Comparison of ENCODE assay signal across 13 mouse cellular contexts in genomic region chr11:96300354-96301063, GRCm38 (mm10). TPM values are rescaled to one million over a fixed set of nuclear protein-coding genes. Genes with fewer than 3 reads are reported as not detected.
DNase-seq lines count a peak whose midpoint lies in the region; ATAC-seq and TF ChIP-seq lines count a peak whose summit lies in the region.
"Had no signal": no experiment of that assay in that cellular context is flagged by ENCODE, and none has a peak within 500 bp of the region (broad histone marks: within the 10 kb centered on the region; RNA-seq: fewer than 3 reads in every experiment).

No protein-coding gene starts in this region.

- H3K79me2 ChIP-seq in heart, adult 2 months (replicated peaks; ENCODE audit: control insufficient read depth, insufficient read depth, low read length): no peaks in the 10 kb centered on the region

- peaks cover 35% of the 10 kb centered on the region for H3K4me1 ChIP-seq in heart, embryonic 10.5 days
- H3K4me1 ChIP-seq in heart, adult 2 months (ENCODE audit: control insufficient read depth, insufficient read depth, low read length): no peaks in the 10 kb centered on the region
- no peaks in the 10 kb centered on the region for H3K4me1 ChIP-seq in ES-Bruce4 (ENCODE audit: control insufficient read depth, insufficient read depth, low read length)
- no peaks in the 10 kb centered on the region for H3K4me1 ChIP-seq in hindbrain, embryonic 16.5 days (ENCODE audit: control insufficient read depth, insufficient read depth, low read depth, low read length)
- peaks cover 27% of the 10 kb centered on the region for H3K4me1 ChIP-seq in limb, embryonic 15.5 days
- H3K4me1 ChIP-seq in forebrain, embryonic 15.5 days: 0 out of 2 replicates have a peak, but pooled peaks cover 6% of the 10 kb centered on the region

- peak overlapping the region; percentile 62 for H3K4me2 ChIP-seq in hindbrain, embryonic 16.5 days (ENCODE audit: low read length)
- H3K4me2 ChIP-seq in limb, embryonic 15.5 days: no peak overlapping the region
- H3K4me2 ChIP-seq in forebrain, embryonic 15.5 days (replicated peaks): no peak overlapping the region

- H3K9me3 ChIP-seq in heart, embryonic 10.5 days: no peaks in the 10 kb centered on the region
- H3K9me3 ChIP-seq in ES-Bruce4 (replicated peaks; ENCODE audit: control insufficient read depth, insufficient read depth, low read length, poor library complexity, severe bottlenecking): no peaks in the 10 kb centered on the region
- H3K9me3 ChIP-seq in hindbrain, embryonic 16.5 days (ENCODE audit: control insufficient read depth, low read length): no peaks in the 10 kb centered on the region
- no peaks in the 10 kb centered on the region for H3K9me3 ChIP-seq in limb, embryonic 15.5 days
- no peaks in the 10 kb centered on the region for H3K9me3 ChIP-seq in forebrain, embryonic 15.5 days

- no peak for TF ChIP-seq POLR2A in heart, adult 2 months (IDR thresholded peaks at IDR 0.05; ENCODE audit: insufficient read depth, low read depth, low read length)
- no peak for TF ChIP-seq POLR2A in ES-Bruce4 (IDR thresholded peaks at IDR 0.05; ENCODE audit: insufficient read depth, low read length)

- WGBS in heart, embryonic 10.5 days: under 1% methylated on average over 35 of the region's 35 CpGs
- 3% methylated on average over 35 of the region's 35 CpGs for WGBS in heart, adult 2 months
- 3% methylated on average over 33 of the region's 35 CpGs for WGBS in hindbrain, embryonic 16.5 days
- WGBS in limb, embryonic 15.5 days: 7% methylated on average over 34 of the region's 35 CpGs
- under 1% methylated on average over 35 of the region's 35 CpGs for WGBS in forebrain, embryonic 15.5 days

- no peaks in the 10 kb centered on the region for H3K36me3 ChIP-seq in heart, embryonic 10.5 days
- H3K36me3 ChIP-seq in heart, adult 2 months (ENCODE audit: control insufficient read depth, insufficient read depth, low read length): no peaks in the 10 kb centered on the region
- H3K36me3 ChIP-seq in ES-Bruce4 (ENCODE audit: control insufficient read depth, insufficient read depth, low read length, poor library complexity, severe bottlenecking): no peaks in the 10 kb centered on the region
- no peaks in the 10 kb centered on the region for H3K36me3 ChIP-seq in hindbrain, embryonic 16.5 days (ENCODE audit: control insufficient read depth, insufficient read depth, low read length)
- no peaks in the 10 kb centered on the region for H3K36me3 ChIP-seq in limb, embryonic 15.5 days
- H3K36me3 ChIP-seq in forebrain, embryonic 15.5 days: no peaks in the 10 kb centered on the region

- H3K9ac ChIP-seq in heart, adult 2 months (ENCODE audit: low read depth, low read length): no peak overlapping the region
- H3K9ac ChIP-seq in ES-Bruce4 (ENCODE audit: low read depth, poor library complexity, severe bottlenecking): peak overlapping the region; percentile 11; the same call in 1 of the 2 replicates
- H3K9ac ChIP-seq in hindbrain, embryonic 16.5 days (ENCODE audit: low read depth, low read length): peak overlapping the region; percentile 2; the same call in 1 of the 2 replicates
- no peak overlapping the region for H3K9ac ChIP-seq in limb, embryonic 15.5 days
- no peak overlapping the region for H3K9ac ChIP-seq in forebrain, embryonic 15.5 days (replicated peaks)
- H3K9ac ChIP-seq: liver, embryonic 14.5 days had no signal

- peak overlapping the region; percentile 40 for H3K4me3 ChIP-seq in heart, embryonic 10.5 days
- H3K4me3 ChIP-seq in heart, adult 2 months: no peak overlapping the region
- peak overlapping the region; percentile 53 for H3K4me3 ChIP-seq in ES-Bruce4 (ENCODE audit: low read depth, low read length)
- H3K4me3 ChIP-seq in hindbrain, embryonic 16.5 days (ENCODE audit: low read length): peak overlapping the region; percentile 44
- H3K4me3 ChIP-seq in limb, embryonic 15.5 days: 0 out of 2 replicates have a peak overlapping the region, but pooled peaks have one; percentile 5
- no peak overlapping the region for H3K4me3 ChIP-seq in forebrain, embryonic 15.5 days

- H3K27ac ChIP-seq in heart, embryonic 10.5 days: no peak overlapping the region
- H3K27ac ChIP-seq in heart, adult 2 months: no peak overlapping the region
- H3K27ac ChIP-seq in ES-Bruce4 (ENCODE audit: insufficient read depth, low read length): no peak overlapping the region
- peak overlapping the region; percentile 53 for H3K27ac ChIP-seq in hindbrain, embryonic 16.5 days (ENCODE audit: low read depth, low read length)
- H3K27ac ChIP-seq in limb, embryonic 15.5 days: no peak overlapping the region
- no peak overlapping the region for H3K27ac ChIP-seq in forebrain, embryonic 15.5 days (replicated peaks)
- H3K27ac ChIP-seq: liver, embryonic 14.5 days had no signal

- no peak for ATAC-seq in hindbrain, embryonic 16.5 days
- ATAC-seq in limb, embryonic 15.5 days (ENCODE audit: insufficient number of reproducible peaks, low FRiP score, low TSS enrichment, low read depth): no peak
- ATAC-seq in forebrain, embryonic 15.5 days (replicated peaks): no peak

- DNase-seq in heart, embryonic 10.5 days (ENCODE audit: low spot score): no peak
- DNase-seq in heart, adult 2 months: no peak
- no peak for DNase-seq in B cell, adult 2 months
- DNase-seq in thymus, postnatal 36 days: no peak

- TF ChIP-seq CTCF in heart, adult 2 months (IDR thresholded peaks at IDR 0.05): no peak
- TF ChIP-seq CTCF in ES-Bruce4 (IDR thresholded peaks at IDR 0.05; ENCODE audit: low read depth, low read length): no peak

- no peak for TF ChIP-seq EP300 in heart, adult 2 months (IDR thresholded peaks at IDR 0.05; ENCODE audit: insufficient read depth, low read depth, low read length)
- TF ChIP-seq EP300 in ES-Bruce4 (IDR thresholded peaks at IDR 0.05; ENCODE audit: insufficient read depth, low read depth, low read length): no peak

- peaks cover 100% of the 10 kb centered on the region for H3K27me3 ChIP-seq in heart, embryonic 10.5 days (ENCODE audit: insufficient read depth, poor library complexity, severe bottlenecking)
- H3K27me3 ChIP-seq in heart, adult 2 months (ENCODE audit: control insufficient read depth, insufficient read depth, low read length): peaks cover 54% of the 10 kb centered on the region
- H3K27me3 ChIP-seq in ES-Bruce4 (ENCODE audit: control insufficient read depth, insufficient read depth, low read length, poor library complexity, severe bottlenecking): peaks cover 79% of the 10 kb centered on the region
- H3K27me3 ChIP-seq in hindbrain, embryonic 16.5 days (replicated peaks; ENCODE audit: control insufficient read depth, insufficient read depth, low read length): peaks cover 42% of the 10 kb centered on the region
- H3K27me3 ChIP-seq in limb, embryonic 15.5 days: peaks cover 100% of the 10 kb centered on the region
- H3K27me3 ChIP-seq in forebrain, embryonic 15.5 days: peaks cover 97% of the 10 kb centered on the region

- intact Hi-C loops in heart, adult 2 months (cut with DNase I): loop anchor here (5.0 kb wide), 2 partner anchors 237 to 252 kb away; no protein-coding TSS in a partner anchor

RNA-seq across cellular contexts. Expression of gene Hoxb5, which starts 2.6 kb away (rescaled TPM):
- polyA plus RNA-seq in heart, embryonic 10.5 days (2016; fragmentation: Nextera tagmentation; extraction: Ambion mirVana): 1.0 and 5.2 TPM in 2 replicates
- under 1 TPM in 1 of 2 experiments, not detected in 1; 0.18 TPM for total RNA-seq in heart, adult 2 months (2021)
- 0.20 and 0.23 TPM in 2 replicates for polyA plus RNA-seq in heart, adult 2 months (2012; rRNA removed)
- polyA plus RNA-seq in ES-Bruce4 (2011; ENCODE audit: insufficient read depth, insufficient read length, low read depth, missing spikeins): not detected in 2 replicates
- 120 and 133 TPM in 2 replicates for polyA plus RNA-seq in hindbrain, embryonic 16.5 days (2015; fragmentation: Nextera tagmentation; extraction: Ambion mirVana)
- 0.60 and 0.73 TPM in 2 replicates for polyA plus RNA-seq in limb, embryonic 15.5 days (2015; fragmentation: Nextera tagmentation; extraction: Ambion mirVana)
- not detected in 2 replicates for polyA plus RNA-seq in forebrain, embryonic 15.5 days (2015; fragmentation: Nextera tagmentation; extraction: Ambion mirVana)
- total RNA-seq: neutrophil, adult 5-6 weeks had no signal
- polyA plus RNA-seq: cortical plate, adult 2 months; frontal cortex, adult 2 months had no signal

RNA-seq across cellular contexts. Expression of gene Hoxb6, which starts 8.2 kb away (rescaled TPM):
- 0.42 and 2.2 TPM in 2 replicates for polyA plus RNA-seq in heart, embryonic 10.5 days (2016; fragmentation: Nextera tagmentation; extraction: Ambion mirVana)
- not detected for total RNA-seq in heart, adult 2 months (2021)
- polyA plus RNA-seq in heart, adult 2 months (2012; rRNA removed): not detected in 2 replicates
- not detected in 2 replicates for polyA plus RNA-seq in ES-Bruce4 (2011; ENCODE audit: insufficient read depth, insufficient read length, low read depth, missing spikeins)
- polyA plus RNA-seq in hindbrain, embryonic 16.5 days (2015; fragmentation: Nextera tagmentation; extraction: Ambion mirVana): 49.9 and 53.3 TPM in 2 replicates
- 0.31 and 0.55 TPM in 2 replicates for polyA plus RNA-seq in limb, embryonic 15.5 days (2015; fragmentation: Nextera tagmentation; extraction: Ambion mirVana)
- not detected in 2 replicates for polyA plus RNA-seq in forebrain, embryonic 15.5 days (2015; fragmentation: Nextera tagmentation; extraction: Ambion mirVana)
- total RNA-seq: neutrophil, adult 5-6 weeks had no signal
- polyA plus RNA-seq: cortical plate, adult 2 months; frontal cortex, adult 2 months had no signal

RNA-seq across cellular contexts. Expression of gene Hoxb7, which starts 14.1 kb away (rescaled TPM):
- 0.11 and 1.3 TPM in 2 replicates for polyA plus RNA-seq in heart, embryonic 10.5 days (2016; fragmentation: Nextera tagmentation; extraction: Ambion mirVana)
- total RNA-seq in heart, adult 2 months (2021): not detected
- polyA plus RNA-seq in heart, adult 2 months (2012; rRNA removed): not detected in 2 replicates
- not detected in 2 replicates for polyA plus RNA-seq in ES-Bruce4 (2011; ENCODE audit: insufficient read depth, insufficient read length, low read depth, missing spikeins)
- 29.3 and 33.1 TPM in 2 replicates for polyA plus RNA-seq in hindbrain, embryonic 16.5 days (2015; fragmentation: Nextera tagmentation; extraction: Ambion mirVana)
- 3.3 and 4.2 TPM in 2 replicates for polyA plus RNA-seq in limb, embryonic 15.5 days (2015; fragmentation: Nextera tagmentation; extraction: Ambion mirVana)
- polyA plus RNA-seq in forebrain, embryonic 15.5 days (2015; fragmentation: Nextera tagmentation; extraction: Ambion mirVana): not detected in 2 replicates
- total RNA-seq: CH12.LX; neutrophil, adult 5-6 weeks had no signal
- polyA plus RNA-seq: cortical plate, adult 2 months; frontal cortex, adult 2 months had no signal

RNA-seq across cellular contexts. Expression of gene Hoxb4, which starts 17.6 kb away (rescaled TPM):
- 0.31 and 2.0 TPM in 2 replicates for polyA plus RNA-seq in heart, embryonic 10.5 days (2016; fragmentation: Nextera tagmentation; extraction: Ambion mirVana)
- under 1 TPM; 0.63 to 0.75 TPM for total RNA-seq in heart, adult 2 months (2021)
- 1.00 and 1.1 TPM in 2 replicates for polyA plus RNA-seq in heart, adult 2 months (2012; rRNA removed)
- 0.35 and 0.70 TPM in 2 replicates for polyA plus RNA-seq in ES-Bruce4 (2011; ENCODE audit: insufficient read depth, insufficient read length, low read depth, missing spikeins)
- polyA plus RNA-seq in hindbrain, embryonic 16.5 days (2015; fragmentation: Nextera tagmentation; extraction: Ambion mirVana): 2.5 and 3.3 TPM in 2 replicates
- 0.29 and 0.41 TPM in 2 replicates for polyA plus RNA-seq in limb, embryonic 15.5 days (2015; fragmentation: Nextera tagmentation; extraction: Ambion mirVana)
- not detected in 2 replicates for polyA plus RNA-seq in forebrain, embryonic 15.5 days (2015; fragmentation: Nextera tagmentation; extraction: Ambion mirVana)
- polyA plus RNA-seq: cortical plate, adult 2 months; frontal cortex, adult 2 months had no signal

RNA-seq across cellular contexts. Expression of gene Hoxb8, which starts 18.8 kb away (rescaled TPM):
- 0.30 TPM in 1 of 2 replicates, not detected in the other for polyA plus RNA-seq in heart, embryonic 10.5 days (2016; fragmentation: Nextera tagmentation; extraction: Ambion mirVana)
- total RNA-seq in heart, adult 2 months (2021): not detected
- polyA plus RNA-seq in heart, adult 2 months (2012; rRNA removed): not detected in 2 replicates
- polyA plus RNA-seq in ES-Bruce4 (2011; ENCODE audit: insufficient read depth, insufficient read length, low read depth, missing spikeins): 0.48 TPM in 1 of 2 replicates, not detected in the other
- 15.1 and 15.9 TPM in 2 replicates for polyA plus RNA-seq in hindbrain, embryonic 16.5 days (2015; fragmentation: Nextera tagmentation; extraction: Ambion mirVana)
- polyA plus RNA-seq in limb, embryonic 15.5 days (2015; fragmentation: Nextera tagmentation; extraction: Ambion mirVana): 0.36 and 0.37 TPM in 2 replicates
- not detected in 2 replicates for polyA plus RNA-seq in forebrain, embryonic 15.5 days (2015; fragmentation: Nextera tagmentation; extraction: Ambion mirVana)
- total RNA-seq: CH12.LX; neutrophil, adult 5-6 weeks had no signal
- polyA plus RNA-seq: cortical plate, adult 2 months; frontal cortex, adult 2 months had no signal

Comparison
In these comparisons a context has a peak if more than half of its experiments do, and no peak if none do; other contexts are left out.
1. H3K4me3 ChIP-seq: peak in heart, embryonic 10.5 days (single experiment), ES-Bruce4 (single experiment), hindbrain, embryonic 16.5 days (single experiment) and limb, embryonic 15.5 days (single experiment); none in heart, adult 2 months (single experiment) and forebrain, embryonic 15.5 days (single experiment).
2. H3K9ac ChIP-seq: peak in ES-Bruce4 (single experiment) and hindbrain, embryonic 16.5 days (single experiment); none in heart, adult 2 months (single experiment), limb, embryonic 15.5 days (single experiment) and forebrain, embryonic 15.5 days (single experiment).
3. RNA of gene Hoxb5, which starts 2.6 kb away (polyA plus RNA-seq): 120 to 133 TPM in hindbrain, embryonic 16.5 days; 1.0 to 5.2 TPM in heart, embryonic 10.5 days, 0.60 to 0.73 TPM in limb, embryonic 15.5 days, 0.20 to 0.23 TPM in heart, adult 2 months, not detected in ES-Bruce4 and not detected in forebrain, embryonic 15.5 days; every median in the first group is over 10 times any median in the second.
4. RNA of gene Hoxb6, which starts 8.2 kb away (polyA plus RNA-seq): 49.9 to 53.3 TPM in hindbrain, embryonic 16.5 days; 0.42 to 2.2 TPM in heart, embryonic 10.5 days, 0.31 to 0.55 TPM in limb, embryonic 15.5 days, not detected in heart, adult 2 months, not detected in ES-Bruce4 and not detected in forebrain, embryonic 15.5 days; every median in the first group is over 10 times any median in the second.